Mouse (Mus musculus) thymus, postnatal 4 days (tissue): ENCODE data around the gene Gm49384.
A peak's percentile ranks its signal among the peaks of the same experiment; 100 is the strongest.
"Not testable (repeated sequence)": the region's sequence is repeated elsewhere in the genome, so short reads cannot be mapped to it uniquely, and the experiment has no call there.

ENCODE experiments used
- DNase-seq: peaks from one replicate; pipeline ENCODE4 v3.0.0; 2021

Gm49384 gene

GRCm38 (mm10) chr12:69166861-69167581 is 37.0 kb downstream of the Gm49384 start:
- not testable (repeated sequence) for DNase-seq

GRCm38 (mm10) chr12:69164904-69165303 is 39.2 kb downstream of the Gm49384 start:
- no peak for DNase-seq

GRCm38 (mm10) chr12:69163586-69163985 is 40.5 kb downstream of the Gm49384 start:
- not testable (repeated sequence) for DNase-seq

GRCm38 (mm10) chr12:69160677-69161076 is 43.4 kb downstream of the Gm49384 start:
- DNase-seq = not testable (repeated sequence)

GRCm38 (mm10) chr12:69159578-69159940 is 44.5 kb downstream of the Gm49384 start:
- peak; percentile 18 for DNase-seq

GRCm38 (mm10) chr12:69158765-69159577 is 45.1 kb downstream of the Gm49384 start, which contains the start of gene Rps29:
Gene Rps29 (minus strand): TSS chr12:69159186.
- DNase-seq = peak; percentile 96

- no peak for DNase-seq
Observed at GRCm38 (mm10) chr12:69158366-69158764, 45.7 kb downstream of the Gm49384 start.

- no peak for DNase-seq
Observed at GRCm38 (mm10) chr12:69157107-69157506, 47.0 kb downstream of the Gm49384 start.

GRCm38 (mm10) chr12:69156436-69156835 is 47.6 kb downstream of the Gm49384 start:
- DNase-seq = no peak

- DNase-seq = no peak
Observed at GRCm38 (mm10) chr12:69155923-69156322, 48.1 kb downstream of the Gm49384 start.

GRCm38 (mm10) chr12:69150049-69150448 is 54.0 kb downstream of the Gm49384 start:
- no peak for DNase-seq

GRCm38 (mm10) chr12:69147166-69147735 is 56.8 kb downstream of the Gm49384 start:
- DNase-seq = no peak

GRCm38 (mm10) chr12:69143460-69143859 is 60.6 kb downstream of the Gm49384 start:
- DNase-seq = no peak

- no peak for DNase-seq
Observed at GRCm38 (mm10) chr12:69139841-69140240, 64.2 kb downstream of the Gm49384 start.
